Mouse (Mus musculus): Measurements from ENCODE around the gene Tiprl.

Tiprl gene

DNA sequence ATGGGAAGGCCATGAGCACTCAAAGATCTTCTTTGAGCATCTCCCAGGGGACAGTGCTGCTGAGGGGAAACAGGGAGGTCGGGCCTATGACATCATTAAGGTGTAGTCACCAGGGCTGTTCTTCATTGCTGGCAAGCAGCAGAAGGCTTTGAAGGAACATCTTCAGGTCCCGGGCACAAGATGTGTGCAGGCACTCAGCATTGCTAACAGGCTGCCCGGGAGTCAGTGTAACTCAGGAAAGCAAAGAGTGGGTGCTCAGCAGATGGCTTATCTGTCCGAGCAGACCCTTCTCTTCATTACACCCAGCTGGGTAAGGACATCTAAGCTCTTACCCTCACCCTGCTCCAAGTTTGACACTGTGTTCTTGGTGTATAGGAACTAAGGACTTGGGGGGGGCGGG is 57.5 kb downstream of the Tiprl start:
- no peak for DNase-seq (ENCODE audit: extremely low read depth, low read depth, low spot score)

- DNase-seq (ENCODE audit: extremely low read depth, low read depth, low spot score): no peak
Measured at GRCm38 (mm10) chr1:165178075-165178474, 58.7 kb downstream of the Tiprl start.

GRCm38 (mm10) chr1:165174059-165174616 is 62.7 kb downstream of the Tiprl start:
- no peak for DNase-seq (ENCODE audit: extremely low read depth, low read depth, low spot score)

DNA sequence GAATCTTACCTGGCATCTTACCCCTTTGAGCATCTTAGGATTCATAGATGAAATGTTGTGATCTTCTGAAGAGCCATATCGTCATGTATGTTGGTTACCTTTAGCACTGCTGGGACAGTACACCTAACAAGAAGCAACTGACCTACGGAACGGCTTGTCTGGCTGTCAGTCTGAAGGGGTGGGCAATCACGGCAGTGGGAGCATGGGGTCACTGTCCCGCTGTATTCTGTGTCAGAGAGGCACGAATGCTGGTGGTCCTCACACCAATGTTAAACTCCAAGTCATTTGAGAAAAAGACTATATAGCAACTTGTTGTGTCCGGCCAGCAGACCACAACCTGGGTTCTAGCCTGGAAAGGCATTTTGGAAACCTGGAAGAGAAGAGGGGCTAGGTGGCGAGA is 65.5 kb downstream of the Tiprl start:
- DNase-seq (ENCODE audit: extremely low read depth, low read depth, low spot score): no peak

DNA sequence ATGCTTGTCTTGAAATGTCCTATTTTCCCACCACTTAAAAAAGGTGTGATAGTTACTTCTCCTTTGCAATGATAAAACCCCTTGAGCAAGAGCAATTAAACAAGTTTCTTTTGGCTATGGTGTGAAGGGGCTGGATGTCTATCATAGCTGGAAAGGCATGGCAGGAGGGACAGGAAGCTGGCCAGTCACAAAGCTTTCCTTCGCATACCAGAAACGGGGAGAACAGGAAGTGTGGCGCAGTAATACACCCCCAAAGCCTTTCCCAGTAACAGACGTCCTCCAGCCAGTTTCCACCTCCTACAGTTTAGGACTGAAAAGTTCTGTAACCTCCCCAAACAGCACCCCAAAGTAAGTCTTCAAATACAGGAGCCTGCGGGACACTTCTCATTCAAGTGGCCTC is 66.6 kb downstream of the Tiprl start:
- no peak for DNase-seq (ENCODE audit: extremely low read depth, low read depth, low spot score)

DNA sequence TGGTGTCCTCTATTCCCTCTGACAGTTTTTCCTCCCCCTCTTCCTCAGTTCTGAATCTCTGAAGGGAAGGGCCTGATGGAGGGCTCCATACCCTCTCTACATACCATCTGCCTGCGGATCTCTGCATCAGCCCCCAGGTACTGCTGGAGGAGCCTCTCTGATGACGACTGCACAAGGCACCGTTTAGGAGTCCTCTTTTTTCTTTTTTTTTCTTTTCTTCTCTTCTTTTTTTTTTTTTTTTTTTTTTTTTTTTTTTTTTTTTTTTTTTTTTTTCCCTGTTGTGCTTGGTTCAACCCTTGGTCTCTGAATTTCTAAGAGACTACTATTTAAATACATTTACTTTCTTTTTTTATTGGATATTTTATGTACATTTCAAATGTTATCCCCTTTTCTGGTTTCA is 67.3 kb downstream of the Tiprl start:
- DNase-seq (ENCODE audit: extremely low read depth, low read depth, low spot score): no peak

DNA sequence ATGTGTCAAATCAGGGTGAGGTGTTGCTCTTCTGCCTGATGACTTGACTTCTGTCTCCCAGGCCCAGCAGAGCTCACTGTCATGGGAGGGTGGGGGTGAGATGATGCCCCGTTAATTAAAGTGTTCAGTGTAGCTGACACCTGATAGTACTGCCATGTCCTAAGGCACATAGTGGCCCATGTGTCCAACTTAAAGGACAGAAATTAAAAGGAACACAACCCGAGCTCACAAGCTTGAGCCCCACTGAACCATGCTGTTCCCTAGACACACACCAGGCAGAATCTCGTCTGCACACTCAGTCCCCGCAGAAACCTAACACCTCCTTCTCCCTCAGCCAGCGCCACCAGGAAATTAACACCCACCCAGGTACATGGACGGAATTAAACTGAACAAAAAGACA is 71.9 kb downstream of the Tiprl start:
- DNase-seq (ENCODE audit: extremely low read depth, low read depth, low spot score): no peak
